Mouse (Mus musculus) neural tube, embryonic 14.5 days (tissue): ENCODE measurements around the gene Cygb. TPM values are rescaled to one million over a fixed set of nuclear protein-coding genes. Genes with fewer than 3 reads are reported as not detected.

Experiments
- ATAC-seq: fragments of 200-750 bp; cut with Nextera tagmentation; 2 replicates; pipeline ENCODE4 v1.8.0; 2017; ENCODE audit warnings: low read depth, mild to moderate bottlenecking, moderate TSS enrichment, moderate library complexity
- H3K27ac ChIP-seq: fragments of 300-500 bp; sonication (generic); 2 replicates; pipeline ENCODE4 v1.5.1; 2014; ENCODE audit warnings: low read depth, mild to moderate bottlenecking, control low read depth, low read length, moderate library complexity, mixed read lengths
- H3K27me3 ChIP-seq: fragments of 300-500 bp; sonication (generic); 2 replicates; pipeline ENCODE4 v1.6.1; 2014; ENCODE audit warnings: low read length; ENCODE audit not compliant: control insufficient read depth, insufficient read depth
- H3K36me3 ChIP-seq: fragments of 300-500 bp; sonication (generic); 2 replicates; pipeline ENCODE4 v1.6.1; 2014; ENCODE audit warnings: low read length, mixed read lengths; ENCODE audit not compliant: control insufficient read depth, insufficient read depth
- H3K4me1 ChIP-seq: fragments of 300-500 bp; sonication (generic); 2 replicates; pipeline ENCODE4 v1.6.1; 2014; ENCODE audit warnings: low read length; ENCODE audit not compliant: control insufficient read depth, insufficient read depth
- H3K4me2 ChIP-seq: fragments of 300-500 bp; sonication (generic); 2 replicates; pipeline ENCODE4 v1.6.1; 2014; ENCODE audit warnings: mild to moderate bottlenecking, low read depth, low read length, control low read depth
- H3K4me3 ChIP-seq: fragments of 300-500 bp; sonication (generic); 2 replicates; pipeline ENCODE4 v1.5.1; 2014; ENCODE audit warnings: low read depth, low read length, control low read depth, mixed read lengths
- H3K9ac ChIP-seq: fragments of 300-500 bp; sonication (generic); replicated peaks from 2 replicates; pipeline ENCODE4 v1.6.1; 2014; ENCODE audit warnings: low read depth, mild to moderate bottlenecking, control low read depth, low read length, mixed read lengths
- H3K9me3 ChIP-seq: fragments of 300-500 bp; sonication (generic); 2 replicates; pipeline ENCODE4 v1.6.1; 2016; ENCODE audit warnings: low read length; ENCODE audit not compliant: control insufficient read depth
- WGBS: fragments of 180-500 bp; shearing (Covaris S2); extraction: QIAGEN DNeasy Blood & Tissue Kit; methylation state at CpG from one replicate; pipeline ENCODE4 v1.1.7; 2014; 5-methylcytosine and 5-hydroxymethylcytosine counted together
- polyA plus RNA-seq: library from polyadenylated mRNA; unstranded; fragments of >200 nt; fragmentation: Nextera tagmentation; extraction: Ambion mirVana; gene quantifications from 2 replicates; pipeline ENCODE4 v1.2.1, GENCODE M21; 2014

Cygb gene
- polyA plus RNA-seq, 1 experiment from 2014 or later, result 29.1 TPM

DNA sequence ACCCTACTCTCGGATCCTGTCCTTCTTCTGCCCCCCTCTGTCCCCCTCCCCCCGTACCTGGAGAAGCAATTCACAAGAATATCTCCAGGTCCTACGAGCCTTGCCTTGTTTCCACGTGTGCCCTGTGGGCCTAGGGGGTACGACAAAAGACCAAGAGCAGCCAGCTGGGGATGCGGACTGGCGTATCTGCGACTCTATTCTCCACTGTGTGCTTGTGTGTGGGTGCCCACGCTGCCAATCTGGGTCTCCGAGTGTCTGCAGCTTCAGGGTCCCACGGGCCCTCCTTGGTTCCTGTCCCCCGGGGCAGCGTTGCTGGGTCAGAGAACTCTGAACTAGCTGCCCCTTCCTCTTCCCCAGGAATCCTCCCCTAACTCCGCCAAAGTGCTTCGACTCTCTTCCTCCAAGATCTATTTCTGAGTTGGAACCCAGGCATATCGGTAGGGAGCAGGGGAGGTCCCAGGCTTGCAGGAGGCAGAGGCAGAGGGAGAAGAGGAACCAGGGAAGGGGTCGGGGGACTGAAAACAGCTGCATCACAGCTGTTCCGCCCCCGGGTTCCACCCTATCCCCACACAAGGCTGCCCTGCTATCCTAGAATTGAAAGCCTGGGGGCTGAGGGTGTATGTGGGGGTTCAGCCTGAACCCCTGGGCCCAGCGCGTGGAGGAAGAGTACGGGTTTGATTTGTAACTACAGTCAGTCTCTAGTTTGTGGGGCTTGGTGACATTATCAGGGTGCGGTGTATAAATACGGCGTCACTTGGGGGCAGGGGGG is 1.6 kb downstream of the Cygb start:
- Histone ChIP-seq H3K9ac (peak overlapping the region; percentile 18), H3K27ac (no peak overlapping the region), H3K9me3 (no peaks in the 10 kb centered on the region), H3K27me3 (peaks cover 12% of the 10 kb centered on the region), H3K4me2 (peak overlapping the region; percentile 96), H3K4me3 (peak overlapping the region; percentile 57), H3K36me3 (no peaks in the 10 kb centered on the region), H3K4me1 (peaks cover 16% of the 10 kb centered on the region)
- 55% methylated on average over 25 of the region's 25 CpGs for WGBS
- no peak for ATAC-seq

- ATAC-seq, result no peak
- Histone ChIP-seq H3K4me2 (peak overlapping the region; percentile 11; the same call in 1 of the 2 replicates), H3K4me3 (no peak overlapping the region), H3K4me1 (peaks cover 10% of the 10 kb centered on the region), H3K27me3 (peaks cover 12% of the 10 kb centered on the region), H3K36me3 (no peaks in the 10 kb centered on the region), H3K9me3 (no peaks in the 10 kb centered on the region), H3K9ac (no peak overlapping the region), H3K27ac (no peak overlapping the region)
- WGBS, result 87% methylated on average over 8 of the region's 8 CpGs
Measured at GRCm38 (mm10) chr11:116651339-116651738, 2.8 kb downstream of the Cygb start.

DNA sequence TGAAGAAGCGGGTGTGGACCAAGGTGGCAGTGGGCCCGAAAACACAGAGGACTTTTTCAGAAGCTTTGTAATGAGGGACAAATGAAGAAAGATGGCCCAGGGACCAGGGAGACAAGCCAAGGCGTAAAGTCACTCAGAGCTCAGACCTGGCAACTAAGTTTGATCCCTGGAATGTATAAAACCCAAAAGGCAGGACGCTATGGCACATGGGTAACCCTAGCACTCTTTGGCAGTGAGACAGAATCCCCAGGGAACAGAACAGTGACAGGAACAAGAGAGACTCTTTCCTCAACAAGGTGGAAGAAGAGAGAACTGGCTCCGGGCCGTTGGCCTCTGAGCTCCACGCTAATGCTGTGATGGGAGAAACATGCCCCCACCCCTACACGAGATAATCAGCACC is 3.3 kb downstream of the Cygb start:
- no peak overlapping the region for H3K4me3 ChIP-seq
- 81% methylated on average over 8 of the region's 8 CpGs for WGBS
- H3K27ac ChIP-seq, result no peak overlapping the region
- peaks cover 12% of the 10 kb centered on the region for H3K27me3 ChIP-seq
- H3K9ac ChIP-seq, result no peak overlapping the region
- H3K4me2 ChIP-seq, result no peak overlapping the region
- no peaks in the 10 kb centered on the region for H3K36me3 ChIP-seq
- no peak for ATAC-seq
- H3K4me1 ChIP-seq, result peaks cover 10% of the 10 kb centered on the region
- H3K9me3 ChIP-seq, result no peaks in the 10 kb centered on the region

DNA sequence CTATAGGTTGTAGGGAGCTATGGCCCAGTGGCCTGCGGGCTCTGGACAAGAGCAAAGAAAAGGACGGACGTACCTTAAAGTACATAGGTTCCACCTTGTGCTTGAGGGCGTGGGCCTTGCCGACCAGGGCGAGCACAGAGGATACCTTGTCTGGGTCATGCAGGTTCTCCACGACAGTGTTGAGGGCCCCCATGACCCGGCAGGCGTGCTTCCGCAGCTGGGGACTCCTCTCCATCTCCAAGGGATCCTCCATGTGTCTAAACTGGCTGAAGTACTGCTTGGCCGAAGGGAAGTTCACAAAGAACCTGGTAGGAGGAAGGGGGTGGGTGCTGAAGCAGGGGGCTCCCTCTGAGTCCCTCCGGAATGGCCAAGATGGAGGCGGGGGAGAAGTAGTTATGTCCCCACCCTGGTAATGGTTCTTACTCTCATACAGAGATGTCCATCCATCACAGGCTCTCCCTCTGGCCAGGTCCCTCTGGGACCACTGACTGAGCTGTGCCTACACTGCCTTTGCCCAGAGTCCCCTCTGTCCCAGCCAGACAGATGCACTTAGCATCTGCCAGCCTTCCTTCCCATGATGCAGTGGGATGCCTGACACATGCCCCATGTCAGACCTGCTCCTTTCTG is 4.3 kb downstream of the Cygb start:
- WGBS, result 90% methylated on average over 13 of the region's 13 CpGs
- H3K9me3 ChIP-seq, result no peaks in the 10 kb centered on the region
- no peaks in the 10 kb centered on the region for H3K36me3 ChIP-seq
- peaks cover 12% of the 10 kb centered on the region for H3K27me3 ChIP-seq
- H3K27ac ChIP-seq, result no peak overlapping the region
- H3K4me2 ChIP-seq, result no peak overlapping the region
- no peak overlapping the region for H3K4me3 ChIP-seq
- H3K9ac ChIP-seq, result no peak overlapping the region
- no peak for ATAC-seq
- H3K4me1 ChIP-seq, result peaks cover 10% of the 10 kb centered on the region

DNA sequence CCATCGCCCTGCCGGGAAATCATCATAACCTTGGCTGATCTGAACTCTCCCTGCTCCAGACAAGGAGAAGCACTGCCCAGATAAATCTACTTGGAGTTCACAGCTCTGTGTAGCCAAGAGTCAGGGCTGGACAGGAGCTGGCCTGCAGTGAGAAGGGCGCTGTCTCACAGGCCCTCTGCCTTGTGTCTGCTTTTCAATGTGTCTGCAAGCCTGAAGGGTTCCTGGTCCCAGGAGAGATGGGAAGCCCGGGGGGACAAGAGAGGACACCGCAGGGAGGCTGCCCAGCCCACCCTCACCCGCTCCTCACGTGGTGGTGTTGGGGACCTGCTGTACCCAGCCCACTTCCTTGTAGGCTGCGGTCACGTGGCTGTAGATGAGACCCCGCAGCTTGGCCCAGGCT is 5.1 kb downstream of the Cygb start:
- ATAC-seq, result no peak
- 82% methylated on average over 10 of the region's 10 CpGs for WGBS
- H3K27ac ChIP-seq, result no peak overlapping the region

GRCm38 (mm10) chr11:116648213-116648921 is 5.7 kb downstream of the Cygb start:
- no peak overlapping the region for H3K27ac ChIP-seq
- WGBS, result 63% methylated on average over 18 of the region's 18 CpGs
- H3K4me3 ChIP-seq, result no peak overlapping the region
- no peaks in the 10 kb centered on the region for H3K9me3 ChIP-seq
- H3K4me1 ChIP-seq, result peaks cover 15% of the 10 kb centered on the region
- H3K4me2 ChIP-seq, result no peak overlapping the region
- H3K27me3 ChIP-seq, result peaks cover 8% of the 10 kb centered on the region
- no peak for ATAC-seq
- H3K36me3 ChIP-seq, result no peaks in the 10 kb centered on the region
- no peak overlapping the region for H3K9ac ChIP-seq

More for the DNA sequence above, 5.1 kb downstream of the Cygb start:
- H3K9me3 ChIP-seq, result no peaks in the 10 kb centered on the region
- no peak overlapping the region for H3K4me2 ChIP-seq
- no peak overlapping the region for H3K4me3 ChIP-seq
- peaks cover 13% of the 10 kb centered on the region for H3K4me1 ChIP-seq
- H3K9ac ChIP-seq, result no peak overlapping the region
- no peaks in the 10 kb centered on the region for H3K36me3 ChIP-seq
- peaks cover 10% of the 10 kb centered on the region for H3K27me3 ChIP-seq

DNA sequence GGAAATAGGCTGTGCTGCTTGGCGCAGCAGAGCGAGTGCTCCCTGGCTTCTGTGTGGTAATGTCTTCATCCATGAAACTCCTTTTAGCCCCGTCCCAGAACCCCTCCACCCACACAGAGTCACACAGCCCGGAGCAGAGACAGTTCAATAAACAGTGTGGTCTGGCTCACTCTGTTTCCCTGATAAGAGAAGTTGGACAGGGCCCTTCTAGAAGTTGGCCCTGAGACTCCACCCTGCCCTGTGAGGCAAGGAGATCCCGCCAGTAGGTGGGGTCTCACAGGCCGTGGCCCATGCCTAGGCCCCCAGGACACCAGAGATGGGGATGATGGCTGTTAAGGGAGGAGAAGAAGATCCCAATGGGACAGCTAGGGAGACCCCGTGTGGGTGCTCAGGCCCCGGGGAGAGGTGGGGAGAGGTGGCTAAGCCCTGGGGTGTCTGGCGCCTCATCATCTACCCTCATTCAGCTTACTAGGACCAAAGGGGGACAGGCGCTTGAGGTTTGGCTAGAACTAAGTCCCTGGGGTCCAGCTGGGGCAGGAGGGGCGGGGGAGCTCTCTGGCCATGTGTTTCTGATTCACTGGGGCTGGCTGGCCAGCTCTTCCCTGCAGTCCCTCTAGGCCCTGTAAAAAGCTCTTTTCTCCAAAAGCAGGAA is 6.6 kb downstream of the Cygb start:
- no peak overlapping the region for H3K9ac ChIP-seq

GRCm38 (mm10) chr11:116646771-116647170 is 7.3 kb downstream of the Cygb start:
- Histone ChIP-seq H3K4me1 (peaks cover 5% of the 10 kb centered on the region), H3K36me3 (no peaks in the 10 kb centered on the region), H3K4me2 (no peak overlapping the region), H3K9ac (no peak overlapping the region), H3K4me3 (no peak overlapping the region), H3K9me3 (no peaks in the 10 kb centered on the region), H3K27ac (no peak overlapping the region), H3K27me3 (0 out of 2 replicates have a peak, but pooled peaks cover 3% of the 10 kb centered on the region)
- WGBS, result 88% methylated on average over 7 of the region's 7 CpGs
- ATAC-seq, result no peak

More for the DNA sequence above, 6.6 kb downstream of the Cygb start:
- H3K27me3 ChIP-seq, result peaks cover 6% of the 10 kb centered on the region
- H3K4me2 ChIP-seq, result no peak overlapping the region
- H3K4me3 ChIP-seq, result no peak overlapping the region
- no peak for ATAC-seq
- H3K36me3 ChIP-seq, result no peaks in the 10 kb centered on the region
- H3K4me1 ChIP-seq, result peaks cover 11% of the 10 kb centered on the region
- no peaks in the 10 kb centered on the region for H3K9me3 ChIP-seq
- no peak overlapping the region for H3K27ac ChIP-seq
- WGBS, result 75% methylated on average over 11 of the region's 11 CpGs
